Mouse (Mus musculus) gastrocnemius, adult 18-20 months (tissue): Measurements from ENCODE around the gene Samd11. TPM values are rescaled to one million over a fixed set of nuclear protein-coding genes. Genes with fewer than 3 reads are reported as not detected.

Experiments
- DNase-seq: peaks from one replicate; pipeline ENCODE4 v3.0.0; 2021; ENCODE audit warnings: low spot score
- microRNA-seq: library from miRNA; unstranded; fragments of <30 nt; microRNA quantifications from one replicate; pipeline ENCODE4 v1.2.0, GENCODE M21; 2021
- total RNA-seq, 2 experiments: library from RNA; stranded (reverse); gene quantifications; 2 replicates each; pipeline ENCODE4 v1.2.3; 2021

Gene Samd11
- total RNA-seq, 2 experiments from 2014 or later = not detected

DNA sequence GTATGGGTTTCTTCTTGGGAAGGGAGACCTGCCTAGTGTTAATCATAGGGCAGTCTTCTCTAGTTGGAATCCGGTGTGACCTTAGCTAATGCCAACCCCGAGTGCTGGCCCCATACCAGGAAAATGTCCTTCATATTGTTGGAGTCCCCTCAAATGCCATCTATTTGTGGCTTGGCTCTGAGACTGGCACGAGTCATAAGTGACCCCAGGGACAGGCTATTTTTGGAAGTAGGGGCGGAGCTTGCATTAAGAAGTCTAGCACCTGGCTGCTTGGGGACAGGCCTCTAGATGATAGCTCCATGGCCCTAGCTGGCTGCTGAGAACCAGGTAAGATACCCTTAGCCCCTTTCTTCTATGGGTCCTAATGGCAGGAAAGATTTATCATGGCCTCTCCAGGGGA lies 39.8 kb downstream of the Samd11 start, which contains the start of gene Perm1:
Perm1 (plus strand) TSS at position 220 of the 400 bp plus-strand sequence.
- peak; percentile 94 for DNase-seq

GRCm38 (mm10) chr4:156213134-156213533 lies 42.3 kb downstream of the Samd11 start:
- no peak for DNase-seq

- no peak for DNase-seq
Measured at GRCm38 (mm10) chr4:156209963-156210635, 45.4 kb downstream of the Samd11 start.

- no peak for DNase-seq
Measured at GRCm38 (mm10) chr4:156208872-156209271, 46.6 kb downstream of the Samd11 start.

GRCm38 (mm10) chr4:156203413-156204131 lies 51.9 kb downstream of the Samd11 start:
- no peak for DNase-seq

GRCm38 (mm10) chr4:156203001-156203412 lies 52.5 kb downstream of the Samd11 start, which contains the start of gene AW011738:
AW011738 (plus strand) TSS chr4:156203304.
- DNase-seq = peak; percentile 75

DNA sequence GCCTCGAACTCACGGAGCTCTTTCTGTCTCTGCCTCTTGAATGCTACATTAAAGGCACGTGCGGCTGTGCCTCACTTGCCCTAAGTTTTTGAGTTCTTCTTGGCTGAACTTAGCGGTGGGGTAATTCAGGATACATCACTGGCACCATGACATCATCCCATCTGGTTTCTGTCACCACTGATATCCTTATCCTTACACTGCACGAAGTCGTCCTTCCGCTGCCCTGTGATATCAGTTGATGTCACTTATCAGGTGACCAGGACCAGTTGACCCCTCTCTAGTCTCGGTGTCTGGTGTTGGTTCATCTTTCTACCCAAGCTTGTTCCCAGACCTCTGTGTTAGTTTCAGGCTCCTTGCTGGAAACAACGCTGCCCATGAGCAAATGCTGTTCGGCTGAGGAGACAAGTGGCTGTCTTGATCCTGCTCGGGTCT lies 53.0 kb downstream of the Samd11 start:
- DNase-seq = no peak

- no peak for DNase-seq
Measured at GRCm38 (mm10) chr4:156200623-156201475, 54.6 kb downstream of the Samd11 start, which contains the start of gene Isg15. Isg15 (minus strand) TSS chr4:156200818.

DNA sequence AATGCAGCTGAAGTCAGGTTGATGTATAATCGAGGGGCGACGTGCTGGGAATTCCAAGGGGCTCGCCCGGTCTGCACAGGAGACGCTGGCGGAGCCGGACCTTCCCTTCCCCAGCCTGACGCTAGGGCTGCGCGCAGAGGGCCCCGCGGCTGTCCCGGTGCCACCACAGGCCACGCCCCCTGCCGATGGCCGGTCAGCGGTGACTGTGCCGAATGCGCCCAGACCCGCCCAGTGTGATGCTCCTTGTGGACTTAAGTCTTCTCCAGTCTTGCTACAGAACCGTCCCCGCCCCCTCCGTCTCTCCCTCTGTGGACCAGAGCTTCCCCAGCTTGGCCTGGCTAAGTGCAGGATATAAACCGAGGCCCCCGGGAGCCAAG lies 57.6 kb downstream of the Samd11 start:
- peak; percentile 88 for DNase-seq

DNA sequence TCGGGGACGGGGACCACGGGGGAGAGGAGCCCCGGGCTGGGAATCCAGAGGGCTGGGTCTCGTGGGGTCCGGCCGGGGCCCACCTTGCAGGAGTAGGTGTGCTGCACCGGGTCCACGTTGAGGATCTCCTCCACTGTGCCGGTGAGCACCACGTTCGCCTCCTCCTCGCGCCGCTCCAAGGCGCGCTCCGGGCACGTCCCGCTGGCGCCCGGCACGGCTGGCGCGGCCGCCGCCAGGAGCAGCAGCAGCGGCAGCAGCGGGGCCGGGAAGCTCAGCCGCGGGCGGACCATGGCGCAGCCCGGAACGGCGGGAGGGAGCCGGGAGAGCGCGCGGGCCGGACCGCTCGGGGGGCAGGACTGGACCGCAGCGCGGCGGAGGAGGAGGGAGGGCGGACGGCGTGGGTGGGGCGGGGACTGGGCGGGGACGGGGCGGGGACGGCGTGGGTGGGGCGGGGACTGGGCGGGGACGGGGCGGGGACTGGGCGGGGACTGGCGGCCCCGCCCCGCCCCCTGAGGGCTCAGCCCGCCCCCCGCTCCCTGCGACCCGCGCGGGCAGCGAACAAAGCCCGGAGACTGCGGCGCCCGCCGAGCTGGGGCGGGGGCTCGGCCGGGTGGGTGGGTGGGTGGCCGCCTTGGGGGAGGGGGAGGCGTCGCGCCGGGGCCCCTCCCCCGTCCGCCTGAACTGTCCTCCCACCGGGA lies 58.2 kb downstream of the Samd11 start, which contains the start of gene Agrn:
Agrn (minus strand) TSS at position 358 of the 698 bp plus-strand sequence.
- DNase-seq = peak; percentile 64

Small RNA genes within 50 kb of the gene (microRNA-seq; reads per million reads assigned to microRNA genes)
- gene Mir7658 = 6.8 reads per million, percentile 17 among the genes with 10 or more reads in this experiment

Other genes starting within 250 kb of the Samd11 start
- gene Tnfrsf4, start 241.8 kb downstream of the Samd11 start, total RNA-seq = 1 to 10 TPM; 1.2 to 1.3 TPM
- not detected for gene Tnfrsf18, start 229.5 kb downstream of the Samd11 start, total RNA-seq
- not detected for gene Ttll10, start 196.2 kb downstream of the Samd11 start, total RNA-seq
- 1 to 10 TPM; 2.1 to 3.1 TPM for gene 9430015G10Rik, start 145.7 kb downstream of the Samd11 start, total RNA-seq
- not detected for gene Rnf223, start 125.1 kb downstream of the Samd11 start, total RNA-seq
- 1 to 10 TPM; 4.8 to 5.6 TPM for gene Agrn, start 58.2 kb downstream of the Samd11 start, total RNA-seq
- gene Isg15, start 54.8 kb downstream of the Samd11 start, total RNA-seq = under 1 TPM; 0.32 to 0.74 TPM
- gene AW011738, start 52.4 kb downstream of the Samd11 start, total RNA-seq = 1 to 10 TPM; 3.7 to 4.9 TPM
- 100 to 1,000 TPM; 143 to 233 TPM for gene Perm1, start 39.8 kb downstream of the Samd11 start, total RNA-seq
- 1 to 10 TPM; 5.9 to 6.7 TPM for gene Plekhn1, start 20.8 kb downstream of the Samd11 start, total RNA-seq
- 10 to 100 TPM; 31.2 to 33.4 TPM for gene Noc2l, start 19.6 kb downstream of the Samd11 start, total RNA-seq
- not detected for gene Vmn2r-ps159, start 75.4 kb upstream of the Samd11 start, total RNA-seq